Mouse (Mus musculus): ENCODE data around the gene Mea1. TPM values are rescaled to one million over a fixed set of nuclear protein-coding genes. Genes with fewer than 3 reads are reported as not detected.
A peak's percentile ranks its signal among the peaks of the same experiment; 100 is the strongest.

Mea1 gene
- total RNA-seq (2021), result 100 to 1,000 TPM; 117 to 123 TPM

DNA sequence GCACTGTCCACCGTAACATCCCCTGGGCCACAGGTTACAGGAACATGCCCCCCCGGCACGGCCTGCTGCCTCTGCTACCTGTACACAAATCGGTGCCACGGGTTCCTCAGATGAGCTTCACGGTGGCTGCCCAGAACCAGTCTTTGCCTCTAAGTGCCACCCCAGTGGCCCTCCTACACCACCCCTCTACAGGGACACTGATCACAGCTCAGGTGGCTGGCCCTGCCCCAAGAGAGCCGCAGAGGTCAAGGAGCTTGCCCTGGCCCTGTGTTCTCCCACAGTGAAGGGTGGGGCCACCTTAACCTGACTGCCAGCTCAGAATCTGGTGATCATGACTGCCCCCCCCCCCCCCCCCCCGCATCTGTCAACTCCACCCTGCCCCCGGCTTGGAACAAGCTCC, at the start of gene Mea1:
Gene Mea1 (plus strand): TSS at position 378 of the 400 bp plus-strand sequence.
- intact Hi-C loops (cut with DNase I), result no loop called here
- DNase-seq (ENCODE audit: low spot score in 2 of 2), result no peak

DNA sequence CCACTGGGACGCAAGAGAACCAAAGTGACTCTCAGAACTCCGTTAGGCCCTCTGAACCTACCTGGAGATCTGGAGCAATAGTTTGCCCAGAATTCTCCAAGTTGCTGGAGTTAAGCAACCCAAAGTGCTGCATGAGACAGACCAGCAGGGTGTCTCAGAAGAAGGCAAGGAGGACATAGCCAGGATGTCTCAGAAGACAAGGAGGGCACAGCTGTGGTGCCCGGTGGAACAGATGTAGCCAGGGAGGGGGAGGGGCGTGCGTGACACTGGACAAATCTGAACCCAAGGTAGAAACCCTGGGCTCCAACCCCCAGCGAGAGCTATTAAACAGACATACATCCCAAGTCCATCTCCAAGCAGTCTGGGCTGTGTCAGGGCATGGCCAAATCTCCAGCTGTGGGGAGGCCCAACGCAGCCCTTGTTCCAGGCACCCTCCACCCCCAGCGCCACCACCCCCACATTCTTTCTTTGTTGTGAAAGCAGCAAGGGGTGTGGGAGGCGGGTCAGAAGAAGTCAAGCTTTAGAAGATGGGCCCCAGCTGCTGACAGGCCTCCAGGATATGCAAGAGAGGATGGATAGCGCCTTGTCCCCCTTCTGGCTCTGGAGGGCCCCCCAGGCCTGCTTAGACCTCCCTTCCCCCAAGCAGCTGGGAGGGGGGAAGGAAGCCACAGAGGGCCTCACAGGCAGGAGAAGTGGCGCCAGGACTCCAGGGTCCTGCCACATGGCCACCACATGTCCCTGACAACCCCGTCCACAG, 48.7 kb upstream of the Mea1 start:
- DNase-seq (ENCODE audit: low spot score in 2 of 2), result no peak
- intact Hi-C loops (cut with DNase I), result no loop called here

DNA sequence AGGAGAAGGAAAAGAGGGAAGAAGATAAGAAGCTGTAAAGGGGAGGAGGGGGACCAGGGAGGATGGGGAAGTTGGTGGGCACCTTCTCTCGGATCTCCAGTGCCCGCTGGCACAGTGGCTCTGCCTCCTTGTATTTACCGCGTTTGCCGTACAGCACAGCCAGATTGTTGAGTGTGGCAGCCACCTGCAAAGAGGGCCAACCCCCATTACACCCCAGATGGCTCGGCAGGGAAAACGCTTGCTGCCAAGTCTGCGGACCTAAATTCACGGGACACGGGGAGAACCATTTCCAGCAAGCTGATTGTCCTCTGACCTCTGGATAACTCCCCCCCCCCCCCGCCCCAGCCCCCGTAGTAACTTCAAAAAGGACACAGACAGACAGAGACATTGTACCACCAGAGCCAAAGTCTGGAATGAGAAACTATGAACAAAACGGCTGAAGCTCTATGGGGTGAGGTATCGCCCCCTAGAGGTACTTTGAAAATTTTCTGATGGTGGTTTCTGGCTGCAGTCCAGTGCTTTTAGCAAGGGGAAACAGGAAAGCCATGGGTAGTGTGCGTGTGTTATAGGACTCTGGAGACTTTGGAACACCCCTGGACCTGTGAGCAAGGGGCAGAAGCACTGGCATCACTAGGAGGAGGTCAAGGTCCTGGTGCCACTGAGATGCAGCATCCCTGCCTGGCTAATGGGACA, 41.6 kb upstream of the Mea1 start:
- peak; percentile 69 to 80 for DNase-seq (ENCODE audit: low spot score in 2 of 2)
- intact Hi-C loops (cut with DNase I), result loop anchor here (2.0 to 5.0 kb wide), 2 partner anchors 35 to 82 kb away; no protein-coding TSS in a partner anchor

DNA sequence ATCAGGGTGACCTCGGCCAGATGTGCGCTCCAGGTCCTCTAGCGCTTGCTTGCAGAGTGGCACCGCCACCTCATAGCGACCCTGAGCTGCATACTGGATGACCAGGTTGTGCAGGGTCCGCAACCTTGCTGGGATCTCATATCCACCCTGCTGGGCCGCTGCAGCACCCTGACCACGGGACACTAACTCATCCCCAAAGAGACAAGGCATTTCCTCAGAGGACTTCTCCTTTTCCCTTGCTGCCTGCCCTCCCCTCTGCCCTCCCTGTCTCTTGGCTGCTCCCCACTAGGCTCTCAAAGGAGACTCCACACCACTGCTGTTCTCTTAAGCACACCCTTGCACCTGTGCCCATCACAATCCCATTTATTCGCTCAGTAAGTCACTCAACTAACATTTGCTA, 38.7 kb upstream of the Mea1 start:
- DNase-seq (ENCODE audit: low spot score in 2 of 2), result no peak
- intact Hi-C loops (cut with DNase I), result loop anchor here (5.0 kb wide), 1 partner anchor 38 kb away; no protein-coding TSS in a partner anchor

DNA sequence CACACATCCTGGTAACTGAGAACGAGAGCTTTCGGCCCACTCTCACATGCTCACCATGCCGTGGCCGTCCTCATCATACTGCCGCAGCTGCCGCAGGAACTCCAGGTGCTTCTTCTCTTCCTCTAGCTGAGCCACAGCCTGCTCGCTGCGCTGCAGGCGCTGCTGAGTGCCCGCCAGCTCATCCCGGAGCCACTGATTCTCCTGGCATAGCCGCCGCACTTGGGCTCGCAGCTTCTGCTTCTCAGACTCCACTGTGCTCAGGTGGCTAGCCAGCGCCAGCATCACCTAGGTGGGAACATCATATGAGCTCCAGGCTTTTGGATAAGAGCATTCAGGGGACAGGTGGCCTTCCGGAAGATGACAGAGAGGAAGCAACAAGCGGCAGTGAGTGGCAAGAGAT, 36.5 kb upstream of the Mea1 start:
- intact Hi-C loops (cut with DNase I), result no loop called here

DNA sequence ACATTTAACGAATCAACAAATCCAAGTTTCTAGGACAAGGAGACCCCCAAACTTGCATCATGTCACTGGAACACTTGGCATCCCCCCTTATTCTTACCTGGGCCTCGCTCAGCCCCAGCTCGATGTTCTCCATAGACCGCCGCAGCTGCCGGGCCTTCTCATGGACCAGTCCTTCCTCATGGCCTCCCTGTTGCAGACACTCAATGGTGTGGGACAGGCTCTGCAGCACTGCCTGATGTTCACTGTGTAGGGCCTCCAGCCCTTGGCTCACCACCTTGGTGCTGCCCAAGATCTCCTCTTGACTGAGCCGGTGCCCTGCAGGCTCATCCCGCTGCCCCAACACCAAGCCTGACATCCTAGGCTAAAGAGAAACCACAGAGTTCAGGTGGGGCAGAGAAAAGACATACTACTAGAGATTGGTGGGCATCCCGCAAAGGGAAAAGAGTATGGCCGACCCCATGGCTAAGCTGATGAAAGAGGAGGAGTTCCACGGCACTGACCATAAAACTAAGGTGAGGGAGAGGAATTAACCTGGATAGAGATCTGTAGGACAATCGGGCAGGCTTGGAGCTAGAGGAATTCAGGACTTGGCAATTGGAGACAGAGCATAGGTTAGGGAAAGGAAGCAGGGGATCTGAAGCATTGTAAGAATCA, 34.3 kb upstream of the Mea1 start:
- intact Hi-C loops (cut with DNase I), result no loop called here
- DNase-seq (ENCODE audit: low spot score in 2 of 2), result no peak

More for the DNA sequence above, 36.5 kb upstream of the Mea1 start:
- DNase-seq (ENCODE audit: low spot score in 2 of 2), result no peak

DNA sequence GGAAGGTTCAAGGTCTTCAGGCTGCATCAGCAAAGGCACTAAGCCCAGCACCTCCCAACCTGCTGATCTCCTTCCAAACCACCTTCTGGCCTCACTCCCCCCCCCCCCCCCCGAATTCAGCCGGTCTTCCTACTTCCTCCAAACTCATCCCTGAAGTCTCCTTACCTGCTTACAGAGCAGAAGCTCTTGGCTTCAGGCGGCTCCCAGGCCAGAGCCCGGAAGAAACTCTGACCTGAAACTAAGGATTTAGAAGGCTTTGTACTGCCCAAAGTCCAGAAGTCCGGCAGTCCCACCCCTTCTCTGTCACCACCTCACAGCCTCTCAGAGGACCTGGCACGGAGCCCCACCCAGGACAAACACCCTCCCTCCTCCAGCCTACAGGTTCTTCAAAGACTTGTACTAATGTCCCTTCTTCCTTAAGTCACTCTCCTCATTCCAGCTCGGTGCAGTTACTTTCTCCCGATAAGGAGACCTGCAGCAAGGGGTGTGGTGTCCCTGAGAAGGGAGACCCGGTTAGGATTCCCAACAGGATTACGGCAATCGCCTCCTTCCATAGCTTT, 33.6 kb upstream of the Mea1 start:
- no peak for DNase-seq (ENCODE audit: low spot score in 2 of 2)

DNA sequence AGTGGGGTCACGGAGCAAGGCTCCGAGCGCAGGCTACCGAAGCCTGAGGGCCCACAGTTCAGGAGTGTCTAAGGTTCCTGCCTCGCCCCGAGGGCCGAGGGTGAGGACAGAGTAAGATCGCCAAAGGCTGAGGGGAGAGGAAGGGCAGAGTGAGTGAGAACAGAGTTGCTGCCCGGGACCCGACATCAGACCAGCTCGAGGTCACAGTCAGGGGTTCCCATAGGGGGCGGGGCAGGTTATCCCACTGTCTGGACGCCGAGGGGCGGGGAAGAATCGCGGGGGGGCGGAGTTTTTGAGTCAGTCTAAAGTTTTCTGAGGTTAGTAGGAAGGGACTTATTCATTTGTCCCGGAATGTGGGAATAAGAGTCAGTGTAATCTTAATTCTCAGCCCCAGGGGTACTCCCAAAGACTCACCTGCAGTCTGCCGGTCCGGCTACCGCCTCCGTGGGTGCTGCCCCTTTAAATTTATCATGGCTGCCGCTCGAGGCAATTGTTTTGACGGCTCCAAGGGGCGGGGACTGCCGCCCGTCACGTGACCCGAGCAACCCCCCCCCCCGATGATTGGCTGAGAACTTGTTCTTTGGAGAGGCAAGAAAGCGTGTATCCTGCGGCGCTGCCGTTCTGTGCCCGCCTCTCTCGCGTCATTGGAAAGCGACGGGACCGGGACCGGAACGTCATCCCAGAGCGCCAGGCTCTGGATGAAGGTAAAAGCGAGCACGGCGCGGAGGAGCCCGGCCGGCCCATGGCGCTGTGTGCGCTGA, 32.9 kb upstream of the Mea1 start, which contains the start of the genes Klc4 and Mrpl2:
Gene Klc4 (minus strand): TSS at position 462 of the 761 bp plus-strand sequence.
Gene Mrpl2 (plus strand): TSS at position 669 of the 761 bp plus-strand sequence.
- peak; percentile 99 to 100 for DNase-seq (ENCODE audit: low spot score in 2 of 2)
- intact Hi-C loops (cut with DNase I), result loop anchor here (5.0 kb wide), 2 partner anchors 67 to 98 kb away; partner anchors contain the start of genes Cul9 and Pex6

More for the DNA sequence above, 33.6 kb upstream of the Mea1 start:
- intact Hi-C loops (cut with DNase I), result loop anchor here (5.0 kb wide), 2 partner anchors 67 to 98 kb away; partner anchors contain the start of genes Cul9 and Pex6

DNA sequence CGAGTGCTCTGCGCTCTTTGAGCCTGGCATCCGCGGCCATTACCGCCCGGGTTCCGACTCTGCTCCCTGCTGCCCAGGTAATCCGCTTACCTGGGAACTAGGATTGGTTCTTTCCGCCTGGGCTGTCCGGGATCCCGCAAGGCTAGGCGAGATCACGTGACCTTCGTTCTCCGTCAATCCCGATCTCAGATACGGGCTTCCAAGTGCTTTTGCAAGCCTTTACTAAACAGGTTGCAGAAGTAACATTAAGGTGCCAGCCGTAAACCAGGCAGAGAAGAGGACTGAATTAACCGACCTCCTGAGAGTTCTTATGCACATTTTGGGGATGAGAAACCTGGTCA, 32.3 kb upstream of the Mea1 start:
- no peak for DNase-seq (ENCODE audit: low spot score in 2 of 2)
- intact Hi-C loops (cut with DNase I), result loop anchor here (5.0 kb wide), 2 partner anchors 66 to 99 kb away; partner anchors contain the start of genes Cul9 and Pex6

DNA sequence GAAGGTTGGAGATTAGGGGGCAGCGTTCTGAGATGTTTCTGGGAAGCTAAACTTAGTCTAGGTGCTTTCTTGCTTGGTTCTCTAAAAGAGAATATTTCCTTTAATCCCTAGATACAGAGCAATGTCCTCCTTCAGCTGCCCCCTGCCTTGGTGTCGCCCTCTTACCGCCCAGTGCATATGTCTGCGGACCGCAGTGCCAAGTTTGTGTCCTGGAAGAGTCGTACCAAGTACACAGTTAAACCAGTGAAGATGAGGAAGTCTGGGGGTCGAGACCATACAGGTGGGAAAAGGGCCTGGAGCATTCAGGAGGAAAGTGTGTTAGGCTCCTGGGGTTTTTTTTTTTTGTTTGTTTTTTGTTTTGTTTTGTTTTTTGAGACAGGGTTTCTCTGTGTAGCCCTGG, 31.3 kb upstream of the Mea1 start:
- intact Hi-C loops (cut with DNase I), result loop anchor here (5.0 kb wide), 2 partner anchors 65 to 100 kb away; partner anchors contain the start of genes Cul9 and Pex6
- DNase-seq (ENCODE audit: low spot score in 2 of 2), result no peak

DNA sequence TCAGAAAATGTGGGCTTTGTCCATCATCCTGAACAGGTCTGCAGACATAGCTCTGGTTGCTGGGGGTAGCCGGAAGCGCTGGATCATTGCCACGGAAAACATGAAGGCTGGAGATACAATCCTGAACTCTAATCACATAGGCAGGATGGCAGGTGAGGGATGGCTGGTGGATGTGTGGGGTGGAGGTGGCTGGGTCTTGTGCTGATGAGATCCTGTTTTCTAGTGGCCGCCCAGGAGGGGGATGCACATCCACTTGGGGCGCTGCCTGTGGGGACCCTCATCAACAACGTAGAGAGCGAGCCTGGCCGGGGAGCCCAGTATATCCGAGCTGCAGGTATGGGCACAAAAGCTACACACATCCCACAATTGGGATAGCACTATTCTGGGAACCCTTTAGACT, 30.2 kb upstream of the Mea1 start:
- DNase-seq (ENCODE audit: low spot score in 2 of 2), result no peak
- intact Hi-C loops (cut with DNase I), result loop anchor here (5.0 kb wide), 2 partner anchors 64 to 101 kb away; partner anchors contain the start of genes Cul9 and Pex6

DNA sequence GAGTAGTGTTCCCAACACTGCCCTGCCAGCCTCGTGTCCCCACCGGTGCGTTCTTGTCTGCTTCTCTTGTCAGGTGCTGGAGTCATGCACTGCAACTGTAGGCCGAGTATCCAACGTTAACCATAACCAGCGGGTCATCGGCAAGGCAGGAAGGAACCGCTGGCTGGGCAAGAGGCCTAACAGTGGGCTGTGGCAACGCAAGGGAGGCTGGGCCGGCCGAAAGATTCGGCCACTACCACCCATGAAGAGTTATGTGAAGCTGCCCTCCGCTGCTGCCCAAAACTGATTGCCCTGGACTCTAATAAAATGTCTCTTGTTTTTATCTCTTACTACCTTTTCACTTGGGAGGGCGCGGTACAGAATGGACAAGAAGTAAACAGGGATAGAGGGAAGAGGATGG, 28.8 kb upstream of the Mea1 start:
- DNase-seq (ENCODE audit: low spot score in 2 of 2), result no peak
- intact Hi-C loops (cut with DNase I), result loop anchor here (5.0 kb wide), 2 partner anchors 62 to 103 kb away; partner anchors contain the start of genes Cul9 and Pex6

DNA sequence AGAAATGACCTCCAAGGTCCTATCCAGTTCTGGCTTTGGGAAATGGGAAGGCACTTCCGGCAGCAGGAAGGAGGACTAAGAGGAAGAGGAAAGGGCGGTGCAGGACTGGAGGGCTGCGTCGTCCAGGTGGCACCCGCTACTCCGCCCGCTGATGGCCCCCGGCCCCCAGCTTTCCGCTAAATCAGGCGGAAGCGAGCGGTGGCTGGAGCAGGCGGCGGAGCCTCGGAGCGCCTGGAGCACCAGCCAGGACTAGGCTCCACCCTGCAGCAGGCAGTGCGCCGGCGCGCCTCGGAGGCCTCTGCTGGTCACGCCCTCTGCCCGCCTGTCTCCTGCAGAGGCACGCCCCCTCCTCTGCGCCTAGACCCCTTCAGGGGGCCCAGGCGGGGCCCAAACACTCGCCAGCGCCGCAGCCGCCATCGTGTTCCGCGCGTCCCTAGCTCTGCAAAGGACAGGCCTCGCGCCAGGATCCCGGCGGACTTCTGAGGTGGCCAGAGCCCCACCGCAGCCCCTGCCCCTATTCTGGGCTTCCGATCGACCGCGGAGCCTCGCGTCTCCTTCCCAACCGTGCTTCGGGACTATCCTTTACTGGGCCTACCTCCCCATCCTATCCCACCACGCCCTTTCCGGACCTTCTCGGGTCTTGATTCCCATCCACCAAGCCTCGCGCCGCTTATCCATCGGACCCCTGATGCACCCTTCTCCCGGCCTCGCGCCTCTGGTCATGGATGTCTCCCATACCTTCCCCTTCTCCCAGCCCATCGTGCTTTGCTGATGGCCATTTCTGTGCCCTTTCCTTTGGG, 28.2 kb upstream of the Mea1 start, which contains the start of gene Cul7:
Gene Cul7 (plus strand): TSS at position 106 of the 800 bp plus-strand sequence.
- intact Hi-C loops (cut with DNase I), result no loop called here
- peak; percentile 93 to 94 for DNase-seq (ENCODE audit: low spot score in 2 of 2)

DNA sequence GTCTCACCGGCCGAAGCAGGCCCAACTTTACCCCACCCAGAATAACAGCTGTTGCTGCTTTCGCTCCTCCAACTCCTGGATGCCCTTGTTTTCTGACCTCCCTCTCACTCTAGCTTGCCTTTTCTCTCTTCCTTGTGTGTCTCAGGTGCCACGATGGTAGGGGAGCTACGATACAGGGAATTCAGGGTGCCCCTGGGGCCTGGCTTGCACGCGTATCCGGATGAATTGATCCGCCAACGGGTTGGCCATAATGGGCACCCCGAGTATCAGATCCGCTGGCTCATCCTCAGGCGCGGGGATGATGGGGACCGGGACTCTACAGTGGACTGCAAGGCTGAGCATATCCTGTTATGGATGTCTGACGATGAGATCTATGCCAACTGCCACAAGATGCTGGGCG, 27.3 kb upstream of the Mea1 start:
- intact Hi-C loops (cut with DNase I), result no loop called here
- no peak for DNase-seq (ENCODE audit: low spot score in 2 of 2)

DNA sequence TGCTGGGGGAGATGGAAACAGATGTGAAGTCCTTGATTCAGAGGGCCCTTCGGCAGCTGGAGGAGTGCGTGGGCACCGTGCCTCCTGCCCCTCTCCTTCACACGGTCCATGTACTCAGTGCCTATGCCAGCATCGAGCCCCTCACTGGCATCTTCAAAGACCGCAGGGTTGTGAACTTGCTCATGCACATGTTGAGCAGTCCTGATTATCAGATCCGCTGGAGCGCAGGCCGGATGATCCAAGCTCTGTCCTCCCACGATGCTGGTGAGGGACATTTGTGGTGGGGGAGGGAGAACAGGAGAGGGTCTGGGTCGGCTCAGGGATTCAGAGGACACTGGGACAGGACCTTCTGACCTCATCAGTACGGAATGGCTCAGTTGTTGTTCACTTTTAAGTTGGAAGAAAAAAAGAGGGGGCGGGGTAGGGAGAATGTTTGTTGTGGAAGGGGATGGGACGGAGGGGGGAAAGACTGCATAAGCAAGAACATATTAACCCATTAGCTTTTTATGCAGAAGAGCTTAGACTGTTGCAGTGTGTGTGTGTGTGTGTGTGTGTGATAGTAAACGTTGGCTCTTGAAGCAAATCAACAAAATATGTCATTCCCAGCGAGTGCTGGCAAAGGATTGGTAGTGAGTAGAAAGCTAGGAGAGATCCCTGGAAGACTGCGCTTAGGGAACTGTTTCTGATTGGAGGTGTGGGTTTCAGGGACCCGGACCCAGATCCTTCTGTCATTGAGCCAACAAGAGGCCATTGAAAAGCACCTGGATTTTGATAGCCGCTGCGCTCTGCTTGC, 26.6 kb upstream of the Mea1 start:
- intact Hi-C loops (cut with DNase I), result no loop called here
- no peak for DNase-seq (ENCODE audit: low spot score in 2 of 2)

DNA sequence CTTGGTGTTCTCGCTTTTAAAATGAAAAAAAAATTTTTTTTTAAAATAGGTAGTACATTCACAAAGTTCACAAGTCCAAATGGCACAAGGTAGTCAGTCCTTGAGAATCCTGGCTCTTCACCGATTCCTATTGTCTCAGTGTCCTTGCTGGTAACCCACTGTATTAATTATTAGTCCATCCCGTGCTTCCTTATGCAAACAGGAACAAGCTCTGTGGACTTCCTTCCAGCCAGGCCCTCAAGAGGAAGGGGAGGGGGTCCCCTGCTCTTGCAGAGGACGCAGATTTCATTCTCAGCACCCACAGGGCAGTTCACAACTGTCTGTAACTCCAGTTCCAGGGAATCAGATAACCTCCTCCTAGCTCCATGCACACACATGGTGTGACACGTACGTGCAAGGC, 22.5 kb upstream of the Mea1 start:
- intact Hi-C loops (cut with DNase I), result no loop called here
- DNase-seq (ENCODE audit: low spot score in 2 of 2), result no peak

DNA sequence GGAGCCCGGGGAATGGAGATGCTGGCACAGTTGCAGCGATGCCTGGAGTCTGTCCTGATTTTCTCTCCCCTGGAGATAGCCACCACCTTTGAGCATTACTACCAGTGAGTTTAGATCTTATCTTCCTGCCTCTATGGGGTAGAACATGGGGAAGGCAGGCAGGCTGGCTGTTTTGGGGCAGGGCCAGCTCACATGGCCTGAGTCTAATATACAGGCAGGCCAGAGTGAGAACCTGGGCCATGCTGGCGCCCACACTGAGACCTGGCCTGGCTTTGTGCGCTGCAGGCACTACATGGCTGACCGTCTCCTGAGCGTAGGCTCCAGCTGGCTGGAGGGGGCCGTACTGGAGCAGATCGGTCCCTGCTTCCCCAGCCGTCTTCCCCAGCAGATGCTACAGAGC, 17.2 kb upstream of the Mea1 start:
- intact Hi-C loops (cut with DNase I), result no loop called here
- DNase-seq (ENCODE audit: low spot score in 2 of 2), result no peak

Data from left cerebral cortex, postnatal 25 days (tissue).